Mouse (Mus musculus) limb, embryonic 12.5 days (tissue): ENCODE measurements around the gene Copg2. TPM values are rescaled to one million over a fixed set of nuclear protein-coding genes. Genes with fewer than 3 reads are reported as not detected.

ENCODE experiments used
- ATAC-seq: fragments of 200-750 bp; cut with Nextera tagmentation; 2 replicates; pipeline ENCODE4 v1.8.0; 2017; ENCODE audit warnings: low read depth, moderate TSS enrichment; ENCODE audit not compliant: insufficient number of reproducible peaks, insufficient read depth, low FRiP score, low TSS enrichment
- H3K27ac ChIP-seq: fragments of 300-500 bp; sonication (generic); 2 replicates; pipeline ENCODE4 v1.5.1; 2016; ENCODE audit warnings: mild to moderate bottlenecking, moderate library complexity
- H3K27me3 ChIP-seq: fragments of 300-500 bp; sonication (generic); 2 replicates; pipeline ENCODE4 v1.6.1; 2016; ENCODE audit warnings: mild to moderate bottlenecking, moderate library complexity
- H3K36me3 ChIP-seq: fragments of 300-500 bp; sonication (generic); 2 replicates; pipeline ENCODE4 v1.6.1; 2016; ENCODE audit warnings: mild to moderate bottlenecking, moderate library complexity
- H3K4me1 ChIP-seq: fragments of 300-500 bp; sonication (generic); replicated peaks from 2 replicates; pipeline ENCODE4 v1.6.1; 2016
- H3K4me2 ChIP-seq: fragments of 300-500 bp; sonication (generic); 2 replicates; pipeline ENCODE4 v1.6.1; 2016; ENCODE audit warnings: mild to moderate bottlenecking, moderate library complexity
- H3K4me3 ChIP-seq: fragments of 300-500 bp; sonication (generic); replicated peaks from 2 replicates; pipeline ENCODE4 v1.5.1; 2016; ENCODE audit warnings: mild to moderate bottlenecking
- H3K9ac ChIP-seq: fragments of 300-500 bp; sonication (generic); replicated peaks from 2 replicates; pipeline ENCODE4 v1.6.1; 2016; ENCODE audit warnings: mild to moderate bottlenecking, moderate library complexity
- H3K9me3 ChIP-seq: fragments of 300-500 bp; sonication (generic); 2 replicates; pipeline ENCODE4 v1.6.1; 2016; ENCODE audit warnings: mild to moderate bottlenecking, moderate library complexity
- WGBS: fragments of 180-500 bp; shearing (Covaris S2); methylation state at CpG from one replicate; pipeline ENCODE4 v1.1.7; 2016; 5-methylcytosine and 5-hydroxymethylcytosine counted together
- microRNA counts: library from miRNA; unstranded; fragments of <30 nt; microRNA quantifications from one replicate; lab custom pipeline; 2017
- microRNA-seq: library from miRNA; unstranded; fragments of <30 nt; microRNA quantifications from one replicate; pipeline ENCODE4, GENCODE M21; 2017
- polyA plus RNA-seq: library from polyadenylated mRNA; unstranded; fragments of >200 nt; fragmentation: Nextera tagmentation; extraction: Ambion mirVana; gene quantifications from 2 replicates; pipeline ENCODE4 v1.2.1, GENCODE M21; 2016

The Copg2 gene
- polyA plus RNA-seq, 1 experiment from 2014 or later = 25.8 TPM

- Histone ChIP-seq H3K4me3 (no peak overlapping the region), H3K27me3 (no peaks in the 10 kb centered on the region), H3K4me1 (peaks cover 63% of the 10 kb centered on the region), H3K9me3 (no peaks in the 10 kb centered on the region), H3K4me2 (peak overlapping the region; percentile 36), H3K27ac (peak overlapping the region; percentile 96), H3K9ac (no peak overlapping the region), H3K36me3 (no peaks in the 10 kb centered on the region)
- ATAC-seq = peak; percentile 72; the same call in 1 of the 2 replicates
- WGBS = 12% methylated on average over 25 of the region's 25 CpGs
Observed at GRCm38 (mm10) chr6:30710371-30711364, 185.9 kb downstream of the Copg2 start.

GRCm38 (mm10) chr6:30709115-30709514 is 187.5 kb downstream of the Copg2 start:
- 17% methylated on average over 6 of the region's 6 CpGs for WGBS
- Histone ChIP-seq H3K27me3 (no peaks in the 10 kb centered on the region), H3K9ac (peak overlapping the region; percentile 28), H3K36me3 (no peaks in the 10 kb centered on the region), H3K27ac (peak overlapping the region; percentile 96), H3K4me3 (0 out of 2 replicates have a peak overlapping the region, but pooled peaks have one; percentile 3), H3K4me1 (peaks cover 55% of the 10 kb centered on the region), H3K4me2 (peak overlapping the region; percentile 36), H3K9me3 (no peaks in the 10 kb centered on the region)
- ATAC-seq = no peak

- Histone ChIP-seq H3K27ac (peak overlapping the region; percentile 83), H3K4me3 (no peak overlapping the region), H3K4me1 (peaks cover 33% of the 10 kb centered on the region), H3K4me2 (no peak overlapping the region), H3K9ac (no peak overlapping the region), H3K36me3 (no peaks in the 10 kb centered on the region), H3K27me3 (no peaks in the 10 kb centered on the region), H3K9me3 (no peaks in the 10 kb centered on the region)
- ATAC-seq = peak; percentile 80
- WGBS = 76% methylated on average over 9 of the region's 9 CpGs
Observed at GRCm38 (mm10) chr6:30703977-30704602, 192.5 kb downstream of the Copg2 start.

- Histone ChIP-seq H3K27ac (peak overlapping the region; percentile 83), H3K36me3 (no peaks in the 10 kb centered on the region), H3K4me3 (no peak overlapping the region), H3K9me3 (no peaks in the 10 kb centered on the region), H3K9ac (no peak overlapping the region), H3K27me3 (no peaks in the 10 kb centered on the region), H3K4me2 (no peak overlapping the region; the same call in 1 of the 2 replicates), H3K4me1 (peaks cover 29% of the 10 kb centered on the region)
- ATAC-seq = no peak
- 69% methylated on average over 6 of the region's 6 CpGs for WGBS
Observed at GRCm38 (mm10) chr6:30703476-30703875, 193.1 kb downstream of the Copg2 start.

GRCm38 (mm10) chr6:30702881-30703280 is 193.7 kb downstream of the Copg2 start:
- Histone ChIP-seq H3K36me3 (no peaks in the 10 kb centered on the region), H3K4me1 (peaks cover 29% of the 10 kb centered on the region), H3K27me3 (no peaks in the 10 kb centered on the region), H3K4me2 (no peak overlapping the region), H3K27ac (peak overlapping the region; percentile 83; the same call in 1 of the 2 replicates), H3K4me3 (no peak overlapping the region), H3K9me3 (no peaks in the 10 kb centered on the region), H3K9ac (no peak overlapping the region)
- no peak for ATAC-seq
- WGBS = 26% methylated on average over 6 of the region's 6 CpGs

GRCm38 (mm10) chr6:30700182-30700581 is 196.4 kb downstream of the Copg2 start:
- H3K4me2 ChIP-seq = no peak overlapping the region
- no peak overlapping the region for H3K4me3 ChIP-seq
- H3K36me3 ChIP-seq = no peaks in the 10 kb centered on the region
- H3K27ac ChIP-seq = peak overlapping the region; percentile 80
- no peak overlapping the region for H3K9ac ChIP-seq
- WGBS = 48% methylated on average over 6 of the region's 6 CpGs
- no peaks in the 10 kb centered on the region for H3K9me3 ChIP-seq
- peaks cover 32% of the 10 kb centered on the region for H3K4me1 ChIP-seq
- H3K27me3 ChIP-seq = no peaks in the 10 kb centered on the region
- no peak for ATAC-seq

GRCm38 (mm10) chr6:30698036-30698435 is 198.6 kb downstream of the Copg2 start:
- H3K27me3 ChIP-seq = no peaks in the 10 kb centered on the region
- no peak overlapping the region for H3K9ac ChIP-seq
- no peak for ATAC-seq
- no peaks in the 10 kb centered on the region for H3K9me3 ChIP-seq
- 90% methylated on average over 4 of the region's 4 CpGs for WGBS
- no peaks in the 10 kb centered on the region for H3K36me3 ChIP-seq
- no peak overlapping the region for H3K4me3 ChIP-seq
- no peak overlapping the region for H3K4me2 ChIP-seq
- peak overlapping the region; percentile 42; the same call in 1 of the 2 replicates for H3K27ac ChIP-seq
- peaks cover 34% of the 10 kb centered on the region for H3K4me1 ChIP-seq

MicroRNAs within 50 kb of the gene (microRNA counts, 519-probe panel; counts per million panel counts)
- microRNA mmu-miR-335-3p (lab: Ali Mortazavi, UCI) (4,376 counts per million, percentile 31 among the panel's probes with 10 or more counts), microRNA mmu-miR-335-5p (lab: Ali Mortazavi, UCI) (9,036 counts per million, percentile 97 among the panel's probes with 10 or more counts)

Small RNA genes lying within 50 kb of the gene (microRNA-seq; reads per million reads assigned to microRNA genes)
- gene Mir335 = 84,819 reads per million, percentile 100 among the genes with 10 or more reads in this experiment

Other genes with a start within 250 kb of the Copg2 start
- gene Cep41, start 203.0 kb downstream of the Copg2 start, polyA plus RNA-seq = 51.1 and 53.5 TPM in 2 replicates
- 1,412 and 1,630 TPM in 2 replicates for gene Mest, start 173.2 kb downstream of the Copg2 start, polyA plus RNA-seq
- 0.38 TPM in 1 of 2 replicates, not detected in the other for gene Tsga13, start 18.8 kb upstream of the Copg2 start, polyA plus RNA-seq
- 1.2 and 1.9 TPM in 2 replicates for gene Klf14, start 62.3 kb upstream of the Copg2 start, polyA plus RNA-seq